Mouse (Mus musculus) layer of hippocampus, postnatal 14 days (tissue): ENCODE measurements at regions not wholly inside any gene's neighbourhood (a gene's known extent, or its start where the extent isn't known, plus 50 kb on each side); places are given as distances from the start of the nearest gene placed in this dataset.

Experiments
- DNase-seq, 2 experiments: peaks; one replicate each; pipeline ENCODE4 v3.0.0; 2021 to 2022; ENCODE audit warnings: low spot score in 2 of 2, mixed read lengths in 1 of 2

DNA sequence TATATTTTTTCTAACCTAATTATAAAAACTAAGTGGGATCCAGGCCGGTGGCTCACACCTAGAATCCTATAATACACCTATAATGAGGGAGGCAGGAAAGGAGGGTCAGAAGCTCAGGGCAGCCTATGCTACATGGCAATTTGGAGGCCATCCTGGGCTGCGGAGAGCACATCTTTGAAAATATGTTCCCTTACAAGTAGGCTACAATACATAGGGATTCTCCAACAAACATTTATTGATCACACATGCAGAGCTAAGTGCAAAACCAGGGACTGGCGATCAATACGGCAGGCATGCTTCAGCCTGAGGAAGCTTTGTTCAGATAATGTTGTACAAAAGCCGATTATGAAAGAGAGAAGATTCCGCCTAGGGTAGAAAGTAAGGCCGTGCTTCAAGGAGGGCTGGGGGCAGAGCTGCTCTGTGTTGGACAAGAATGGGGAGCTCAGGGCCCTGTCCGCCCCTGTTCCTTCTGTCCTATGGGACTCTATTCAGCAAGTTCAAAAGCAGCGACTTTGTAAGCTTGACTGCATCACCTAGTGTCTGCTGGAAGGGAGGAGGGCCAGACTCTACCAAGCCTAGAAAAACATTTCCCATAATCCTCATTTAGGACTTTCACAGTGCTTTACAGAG lies 53.4 kb upstream of the Sgk1 start:
- no peak for DNase-seq

DNA sequence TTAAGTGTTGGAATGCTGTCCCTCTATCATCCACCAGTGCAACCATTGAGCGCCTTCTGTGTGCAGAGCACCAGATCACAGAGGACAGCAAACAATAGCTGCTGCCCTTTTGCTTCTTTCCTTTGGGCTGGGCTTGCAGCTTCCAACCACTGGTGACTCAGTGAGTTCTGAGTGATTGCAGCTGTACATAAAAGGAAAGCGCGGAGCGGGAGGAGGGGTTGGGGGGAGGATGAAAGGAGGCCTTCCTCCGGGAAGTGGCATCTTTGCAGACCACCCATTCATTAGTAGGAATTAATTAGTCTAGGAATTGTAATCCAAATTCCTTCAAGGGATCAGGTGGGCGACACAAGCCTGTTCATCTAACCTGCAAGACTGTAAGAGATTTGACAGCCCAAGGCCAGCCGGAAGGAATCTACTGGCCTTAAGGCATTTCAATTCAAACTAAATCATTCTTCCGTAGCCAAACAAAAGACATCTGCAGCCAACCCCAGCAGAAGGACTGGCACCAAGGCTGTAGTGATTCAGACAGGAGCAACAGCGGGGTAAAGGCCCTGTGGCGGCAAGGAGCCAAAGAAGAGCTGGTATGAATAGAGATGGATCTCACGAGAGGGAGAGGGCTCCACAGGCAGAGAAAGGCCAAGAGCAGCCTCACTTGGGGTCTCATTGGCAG lies 52.8 kb upstream of the Sgk1 start:
- no peak for DNase-seq

DNA sequence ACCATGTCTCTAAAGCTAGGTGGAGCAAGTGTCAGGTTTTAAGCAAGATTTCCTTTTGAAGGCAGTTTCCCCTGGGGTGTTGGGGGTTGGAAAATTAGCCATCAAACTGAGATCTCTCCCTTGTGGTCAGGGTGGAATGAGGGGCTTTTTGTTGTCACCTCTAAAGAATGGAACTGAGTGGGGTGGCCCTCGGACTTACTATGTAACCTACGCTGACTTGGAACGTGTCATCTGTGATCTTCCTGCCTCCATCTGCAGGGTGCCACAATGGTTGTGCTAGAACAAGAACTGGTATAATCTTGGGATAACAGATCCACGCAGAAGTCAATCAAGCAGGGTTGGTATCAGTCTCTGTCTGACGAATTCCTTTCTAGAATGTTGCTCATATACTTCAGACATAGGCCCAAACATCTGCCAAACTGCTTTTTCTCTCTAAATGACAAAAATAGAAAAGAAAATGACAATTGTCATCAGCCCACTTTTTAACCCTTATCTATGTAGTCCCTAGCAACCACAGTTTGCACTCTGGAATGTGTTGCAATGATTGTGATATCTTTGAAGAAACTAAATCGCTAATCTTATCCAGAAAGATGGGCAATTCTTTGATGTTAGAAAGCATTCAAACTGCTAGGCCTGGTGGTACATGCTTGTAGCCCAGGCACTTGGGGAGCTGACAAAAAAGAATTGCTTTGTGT lies 50.8 kb upstream of the Sgk1 start:
- DNase-seq, result no peak
